Comparison of ENCODE assay signal across 11 mouse cellular contexts in genomic region chr1:164762276-164762675, GRCm38 (mm10). TPM values are rescaled to one million over a fixed set of nuclear protein-coding genes. Genes with fewer than 3 reads are reported as not detected.
DNase-seq lines count a peak whose midpoint lies in the region; ATAC-seq and TF ChIP-seq lines count a peak whose summit lies in the region.
"Had no signal": no experiment of that assay in that cellular context is flagged by ENCODE, and none has a peak within 500 bp of the region (broad histone marks: within the 10 kb centered on the region; RNA-seq: fewer than 3 reads in every experiment).

No protein-coding gene starts in this region.

- intact Hi-C loops in left cerebral cortex, postnatal 4 days (cut with DNase I): loop anchor here (10.0 kb wide), 1 partner anchor 307 kb away; the partner anchor contains the start of gene Atp1b1
- intact Hi-C loops in left cerebral cortex, postnatal 36 days (cut with DNase I): no loop called here

- H3K9me3 ChIP-seq in midbrain, embryonic 16.5 days (replicated peaks; ENCODE audit: control insufficient read depth, low read length, poor library complexity, severe bottlenecking): no peaks in the 10 kb centered on the region
- H3K9me3 ChIP-seq: hindbrain, embryonic 15.5 days had no signal

- H3K27me3 ChIP-seq in midbrain, embryonic 16.5 days (ENCODE audit: control insufficient read depth, insufficient read depth, low read depth, low read length): no peaks in the 10 kb centered on the region
- H3K27me3 ChIP-seq: hindbrain, embryonic 15.5 days had no signal

- H3K4me2 ChIP-seq in midbrain, embryonic 16.5 days (ENCODE audit: low read length): no peak overlapping the region
- H3K4me2 ChIP-seq: hindbrain, embryonic 15.5 days had no signal

- DNase-seq in left cerebral cortex, postnatal 4 days: peak; percentile 4
- DNase-seq in left cerebral cortex, postnatal 36 days (ENCODE audit: low spot score in 2 of 2): no peak
- DNase-seq in MN1 (ENCODE audit: low spot score): peak; percentile 17
- no peak for DNase-seq in brain, embryonic 14.5 days (ENCODE audit: low read depth)
- peak; percentile 22 for DNase-seq in lung, postnatal 25 days (ENCODE audit: low spot score)
- DNase-seq in cerebellum, adult 9-11 months: no peak
- DNase-seq in cerebellum, postnatal 14 days: no peak
- DNase-seq: cerebellum, postnatal 36 days had no signal

- peak; percentile 19; the same call in 1 of the 2 replicates for TF ChIP-seq CTCF in brain, embryonic 14.5 days (IDR thresholded peaks at IDR 0.05; ENCODE audit: borderline replicate concordance, extremely low read depth, insufficient read depth, insufficient read length)

- H3K4me1 ChIP-seq in midbrain, embryonic 16.5 days (ENCODE audit: control insufficient read depth, insufficient read depth, low read length): peaks cover 5% of the 10 kb centered on the region
- H3K4me1 ChIP-seq: hindbrain, embryonic 15.5 days had no signal

- no peaks in the 10 kb centered on the region for H3K36me3 ChIP-seq in midbrain, embryonic 16.5 days (ENCODE audit: control insufficient read depth, insufficient read depth, low read length)
- H3K36me3 ChIP-seq: hindbrain, embryonic 15.5 days had no signal

- H3K9ac ChIP-seq in midbrain, embryonic 16.5 days (ENCODE audit: low read depth, low read length): no peak overlapping the region
- H3K9ac ChIP-seq: hindbrain, embryonic 15.5 days had no signal

- ATAC-seq in midbrain, embryonic 16.5 days: no peak

- no peak overlapping the region for H3K27ac ChIP-seq in midbrain, embryonic 16.5 days (ENCODE audit: low read length)
- H3K27ac ChIP-seq: hindbrain, embryonic 15.5 days had no signal

- WGBS in midbrain, embryonic 16.5 days: 71% methylated on average over 2 of the region's 2 CpGs

- TF ChIP-seq POLR2A in brain, embryonic 14.5 days (IDR thresholded peaks at IDR 0.05; ENCODE audit: borderline replicate concordance, extremely low read depth, insufficient read depth, insufficient read length, poor library complexity, severe bottlenecking): no peak

- H3K4me3 ChIP-seq in midbrain, embryonic 16.5 days (ENCODE audit: low read depth, low read length): no peak overlapping the region
- H3K4me3 ChIP-seq: hindbrain, embryonic 15.5 days; myocyte had no signal

RNA-seq across cellular contexts. Expression of gene Dpt, which starts 34.2 kb away (rescaled TPM):
- total RNA-seq in left cerebral cortex, postnatal 4 days (2021): not detected
- total RNA-seq in left cerebral cortex, postnatal 36 days (2021): under 1 TPM; 0.30 to 0.45 TPM
- polyA plus RNA-seq in brain, embryonic 14.5 days (2012; rRNA removed): 2.1 and 3.0 TPM in 2 replicates
- polyA plus RNA-seq in midbrain, embryonic 16.5 days (2015; fragmentation: Nextera tagmentation; extraction: Ambion mirVana): 0.11 and 0.38 TPM in 2 replicates

Comparison
In these comparisons a context has a peak if more than half of its experiments do, and no peak if none do; other contexts are left out.
1. DNase-seq: peak in left cerebral cortex, postnatal 4 days (single experiment), MN1 (single experiment) and lung, postnatal 25 days (single experiment); none in left cerebral cortex, postnatal 36 days (0 of 2), brain, embryonic 14.5 days (single experiment), cerebellum, adult 9-11 months (single experiment) and cerebellum, postnatal 14 days (0 of 2).